Mouse (Mus musculus) liver, postnatal 0 days (tissue): Measurements from ENCODE around the gene Itgad.

ENCODE experiments used
- CTCF ChIP-seq: sonication (generic); IDR thresholded peaks from 2 replicates; pipeline ENCODE4 v1.5.1; 2016; ENCODE audit warnings: antibody characterized with exemption, low read depth
- EP300 ChIP-seq: IDR thresholded peaks from 2 replicates; pipeline ENCODE4 v1.6.1; 2016; ENCODE audit warnings: antibody characterized with exemption, low read depth, mild to moderate bottlenecking

DNA sequence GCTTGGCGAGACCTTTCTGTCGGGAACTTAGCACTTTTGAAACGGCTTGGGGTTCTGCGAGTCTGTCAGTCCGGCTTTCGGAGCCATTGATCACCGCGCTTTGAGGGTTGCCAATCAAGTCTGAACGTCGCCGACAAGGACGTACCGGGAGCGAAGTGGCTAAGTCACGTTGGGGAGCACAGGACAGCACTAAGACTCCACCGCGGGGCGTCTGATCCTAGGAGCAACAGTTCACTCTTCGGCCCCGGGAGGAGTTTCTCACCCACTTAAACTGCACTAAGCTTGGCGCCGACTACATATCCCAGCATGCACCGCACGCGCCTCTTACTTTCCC lies 83.4 kb downstream of the Itgad start:
- TF ChIP-seq CTCF (no peak), EP300 (peak; percentile 28; the same call in 1 of the 2 replicates)
